Mouse (Mus musculus): ENCODE measurements around the gene Methig1.
"Not testable (repeated sequence)": the region's sequence is repeated elsewhere in the genome, so short reads cannot be mapped to it uniquely, and the experiment has no call there.

GRCm38 (mm10) chr15:100421758-100422197 is 68.8 kb downstream of the Methig1 start, which contains the start of gene Gm5475:
- not testable (repeated sequence) for TF ChIP-seq POLR2A (IDR thresholded peaks at IDR 0.05; ENCODE audit: low read depth, low read length); CTCF (IDR thresholded peaks at IDR 0.05; ENCODE audit: extremely low read depth, insufficient read length, insufficient replicate concordance, low read depth, low read length)
